Mouse (Mus musculus): ENCODE data around the gene H3f3a.

DNA sequence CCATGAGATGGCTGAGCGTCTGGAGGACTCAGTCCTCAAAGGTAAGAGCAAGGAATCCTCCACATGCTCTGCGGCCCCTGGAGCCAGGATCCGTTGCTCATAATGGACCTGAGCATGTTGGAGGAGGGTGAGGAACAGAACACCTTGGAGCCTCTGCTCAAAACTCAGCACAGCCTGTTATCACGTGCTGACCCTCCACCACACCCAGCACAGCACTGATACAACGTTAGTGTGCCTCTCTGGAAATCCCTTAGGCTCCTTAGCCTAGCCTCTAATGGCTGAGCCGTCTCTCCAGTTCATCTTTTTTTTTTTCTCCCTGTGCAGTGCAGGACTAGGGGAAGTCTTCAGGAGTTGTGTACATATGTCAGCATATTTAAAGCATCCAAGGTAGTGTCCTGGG lies 46.3 kb upstream of the H3f3a start:
- TF ChIP-seq CTCF (IDR thresholded peaks at IDR 0.05; ENCODE audit: low read depth), result no peak
- no peak for TF ChIP-seq EP300 (IDR thresholded peaks at IDR 0.05; ENCODE audit: low read depth)
